Mouse (Mus musculus) limb, embryonic 14.5 days (tissue): ENCODE results near the gene Alx3. TPM values are rescaled to one million over a fixed set of nuclear protein-coding genes. Genes with fewer than 3 reads are reported as not detected.

ENCODE experiments used
- ATAC-seq: fragments of 200-750 bp; cut with Nextera tagmentation; 2 replicates; pipeline ENCODE4 v1.8.0; 2017; ENCODE audit warnings: low read depth, moderate number of reproducible peaks, moderate TSS enrichment; ENCODE audit not compliant: low FRiP score
- DNase-seq: peaks from one replicate; pipeline ENCODE4 v3.0.0-alpha.2; 2015; ENCODE audit warnings: low spot score
- H3K27ac ChIP-seq: fragments of 300-500 bp; sonication (generic); replicated peaks from 2 replicates; pipeline ENCODE4 v1.5.1; 2014; ENCODE audit warnings: low read depth, mild to moderate bottlenecking, low read length, moderate library complexity, mixed read lengths
- H3K27me3 ChIP-seq: fragments of 300-500 bp; sonication (generic); 2 replicates; pipeline ENCODE4 v1.6.1; 2014; ENCODE audit warnings: low read length, mixed read lengths; ENCODE audit not compliant: control insufficient read depth, insufficient read depth
- H3K36me3 ChIP-seq: fragments of 300-500 bp; sonication (generic); 2 replicates; pipeline ENCODE4 v1.6.1; 2014; ENCODE audit warnings: mild to moderate bottlenecking, low read length, moderate library complexity, mixed read lengths; ENCODE audit not compliant: control insufficient read depth, insufficient read depth
- H3K4me1 ChIP-seq: fragments of 300-500 bp; sonication (generic); 2 replicates; pipeline ENCODE4 v1.6.1; 2014; ENCODE audit warnings: antibody characterized with exemption, low read length, mixed read lengths; ENCODE audit not compliant: control insufficient read depth, insufficient read depth
- H3K4me2 ChIP-seq: fragments of 300-500 bp; sonication (generic); replicated peaks from 2 replicates; pipeline ENCODE4 v1.6.1; 2014; ENCODE audit warnings: low read depth, mild to moderate bottlenecking, low read length, moderate library complexity; ENCODE audit not compliant: severe bottlenecking
- H3K4me3 ChIP-seq: fragments of 300-500 bp; sonication (generic); replicated peaks from 2 replicates; pipeline ENCODE4 v1.5.1; 2014; ENCODE audit warnings: low read length
- H3K9ac ChIP-seq: fragments of 300-500 bp; sonication (generic); 2 replicates; pipeline ENCODE4 v1.6.1; 2014; ENCODE audit warnings: mild to moderate bottlenecking, low read depth, low read length, moderate library complexity; ENCODE audit not compliant: severe bottlenecking
- H3K9me3 ChIP-seq: fragments of 300-500 bp; sonication (generic); 2 replicates; pipeline ENCODE4 v1.6.1; 2016; ENCODE audit warnings: low read length; ENCODE audit not compliant: control insufficient read depth
- POLR2A ChIP-seq: fragments of 200-500 bp; IDR thresholded peaks from 2 replicates; pipeline ENCODE4 v1.8.0; 2012; ENCODE audit warnings: inconsistent platforms, mild to moderate bottlenecking, moderate library complexity, borderline replicate concordance; ENCODE audit not compliant: insufficient read depth, insufficient read length; ENCODE audit errors: extremely low read depth
- WGBS: fragments of 180-500 bp; shearing (Covaris S2); extraction: QIAGEN DNeasy Blood & Tissue Kit; methylation state at CpG from one replicate; pipeline ENCODE4 v1.1.7; 2014; 5-methylcytosine and 5-hydroxymethylcytosine counted together
- polyA plus RNA-seq, 2 experiments: library from polyadenylated mRNA; depleted of rRNA in 1 of 2; stranded (reverse) in 1 of 2; unstranded in 1 of 2; fragments of >200 nt; fragmentation: Nextera tagmentation in 1 of 2; extraction: Ambion mirVana in 1 of 2; gene quantifications; 2 replicates each; pipeline versions ENCODE4 v1.2.1 to v1.2.3; 2012 to 2014

The Alx3 gene
- polyA plus RNA-seq, 2 experiments, result 9.5 to 14.9 TPM

GRCm38 (mm10) chr3:107577810-107578390 is 16.9 kb upstream of the Alx3 start:
- H3K27me3 ChIP-seq, result peaks cover 32% of the 10 kb centered on the region
- no peaks in the 10 kb centered on the region for H3K36me3 ChIP-seq
- H3K4me2 ChIP-seq, result no peak overlapping the region
- no peak for TF ChIP-seq POLR2A
- DNase-seq (no peak), ATAC-seq (no peak)
- no peak overlapping the region for H3K4me3 ChIP-seq
- H3K9me3 ChIP-seq, result no peaks in the 10 kb centered on the region
- no peak overlapping the region for H3K27ac ChIP-seq
- WGBS, result 36% methylated on average over 3 of the region's 3 CpGs
- H3K9ac ChIP-seq, result no peak overlapping the region
- H3K4me1 ChIP-seq, result peaks cover 12% of the 10 kb centered on the region; the same call in 1 of the 2 replicates

GRCm38 (mm10) chr3:107579466-107579865 is 15.4 kb upstream of the Alx3 start:
- DNase-seq, result peak; percentile 45

GRCm38 (mm10) chr3:107581103-107582010 is 13.5 kb upstream of the Alx3 start:
- DNase-seq (no peak), ATAC-seq (no peak)
- no peak overlapping the region for H3K9ac ChIP-seq
- no peak overlapping the region for H3K4me2 ChIP-seq
- no peak overlapping the region for H3K4me3 ChIP-seq
- no peak overlapping the region for H3K27ac ChIP-seq
- 5% methylated on average over 15 of the region's 15 CpGs for WGBS
- peaks cover 61% of the 10 kb centered on the region for H3K27me3 ChIP-seq
- no peaks in the 10 kb centered on the region for H3K36me3 ChIP-seq
- H3K9me3 ChIP-seq, result no peaks in the 10 kb centered on the region
- peaks cover 16% of the 10 kb centered on the region for H3K4me1 ChIP-seq
- TF ChIP-seq POLR2A, result no peak

More at GRCm38 (mm10) chr3:107579466-107579865, 15.4 kb upstream of the Alx3 start:
- Histone ChIP-seq H3K27me3 (peaks cover 47% of the 10 kb centered on the region), H3K4me1 (peaks cover 12% of the 10 kb centered on the region; the same call in 1 of the 2 replicates), H3K9ac (no peak overlapping the region), H3K9me3 (no peaks in the 10 kb centered on the region), H3K27ac (no peak overlapping the region), H3K4me3 (no peak overlapping the region), H3K4me2 (no peak overlapping the region), H3K36me3 (no peaks in the 10 kb centered on the region)
- no peak for TF ChIP-seq POLR2A
- WGBS, result 27% methylated on average over 4 of the region's 4 CpGs
- ATAC-seq, result no peak

GRCm38 (mm10) chr3:107582130-107582874 is 12.5 kb upstream of the Alx3 start:
- DNase-seq, result no peak
- Histone ChIP-seq H3K27me3 (peaks cover 61% of the 10 kb centered on the region), H3K4me3 (peak overlapping the region; percentile 43), H3K9me3 (no peaks in the 10 kb centered on the region), H3K9ac (peak overlapping the region; percentile 55), H3K36me3 (no peaks in the 10 kb centered on the region), H3K4me1 (peaks cover 16% of the 10 kb centered on the region), H3K4me2 (peak overlapping the region; percentile 85), H3K27ac (no peak overlapping the region)
- WGBS, result 2% methylated on average over 18 of the region's 18 CpGs
- no peak for TF ChIP-seq POLR2A
- ATAC-seq, result no peak

- H3K9ac ChIP-seq, result peak overlapping the region; percentile 55
- H3K4me1 ChIP-seq, result peaks cover 16% of the 10 kb centered on the region
- H3K4me3 ChIP-seq, result peak overlapping the region; percentile 43
- DNase-seq (no peak), ATAC-seq (no peak)
- peaks cover 61% of the 10 kb centered on the region for H3K27me3 ChIP-seq
- H3K4me2 ChIP-seq, result peak overlapping the region; percentile 85
- no peak overlapping the region for H3K27ac ChIP-seq
- under 1% methylated on average over 64 of the region's 65 CpGs for WGBS
- no peaks in the 10 kb centered on the region for H3K36me3 ChIP-seq
- TF ChIP-seq POLR2A, result no peak
- no peaks in the 10 kb centered on the region for H3K9me3 ChIP-seq
These were observed 11.7 kb upstream of the Alx3 start for GRCm38 (mm10) chr3:107582875-107583767.
